Comparison of ENCODE assay signal across 8 mouse cellular contexts in genomic region chr15:99875334-99875869, GRCm38 (mm10). TPM values are rescaled to one million over a fixed set of nuclear protein-coding genes. Genes with fewer than 3 reads are reported as not detected.
DNase-seq lines count a peak whose midpoint lies in the region; ATAC-seq and TF ChIP-seq lines count a peak whose summit lies in the region.

Lima1 (minus strand) TSS chr15:99875456.

- H3K4me3 ChIP-seq in forebrain, embryonic 12.5 days (replicated peaks) = peak within 1 kb of the TSS; percentile 72
- peak within 1 kb of the TSS; percentile 65 for H3K4me3 ChIP-seq in heart, postnatal 0 days (ENCODE audit: low read depth, low read length)
- H3K4me3 ChIP-seq in liver, embryonic 16.5 days (ENCODE audit: low read depth, low read length) = peak within 1 kb of the TSS; percentile 60
- H3K4me3 ChIP-seq in neural tube, embryonic 13.5 days = peak within 1 kb of the TSS; percentile 82
- H3K4me3 ChIP-seq in testis, adult 2 months (ENCODE audit: control insufficient read depth, low read depth, low read length) = peak within 1 kb of the TSS; percentile 87

- H3K27me3 ChIP-seq in forebrain, embryonic 12.5 days = no peaks in the 10 kb centered on the region
- no peaks in the 10 kb centered on the region for H3K27me3 ChIP-seq in heart, postnatal 0 days (ENCODE audit: control insufficient read depth, insufficient read depth, low read length)
- H3K27me3 ChIP-seq in liver, embryonic 16.5 days (ENCODE audit: control insufficient read depth, insufficient read depth, low read depth, low read length) = peaks cover 6% of the 10 kb centered on the region; the same call in 1 of the 2 replicates
- no peaks in the 10 kb centered on the region for H3K27me3 ChIP-seq in neural tube, embryonic 13.5 days
- H3K27me3 ChIP-seq in testis, adult 2 months (ENCODE audit: control insufficient read depth, insufficient read depth, low read length) = no peaks in the 10 kb centered on the region

- H3K9ac ChIP-seq in forebrain, embryonic 12.5 days = peak within 1 kb of the TSS; percentile 71
- peak within 1 kb of the TSS; percentile 44 for H3K9ac ChIP-seq in heart, postnatal 0 days (replicated peaks; ENCODE audit: low read depth, low read length)
- peak within 1 kb of the TSS; percentile 49 for H3K9ac ChIP-seq in liver, embryonic 16.5 days (ENCODE audit: low read depth, low read length)
- H3K9ac ChIP-seq in neural tube, embryonic 13.5 days = peak within 1 kb of the TSS; percentile 80

- under 1% methylated on average over 38 of the region's 38 CpGs for WGBS in forebrain, embryonic 12.5 days
- under 1% methylated on average over 35 of the region's 38 CpGs for WGBS in heart, postnatal 0 days
- WGBS in liver, embryonic 16.5 days (ENCODE audit: insufficient replicate concordance) = 1% methylated on average over 37 of the region's 38 CpGs
- WGBS in neural tube, embryonic 13.5 days = under 1% methylated on average over 31 of the region's 38 CpGs

- ATAC-seq in forebrain, embryonic 12.5 days (ENCODE audit: low FRiP score) = peak; percentile 94
- peak; percentile 97 for ATAC-seq in heart, postnatal 0 days (ENCODE audit: insufficient read depth, low read depth)
- peak; percentile 90 for ATAC-seq in liver, embryonic 16.5 days (ENCODE audit: low read depth)
- ATAC-seq in neural tube, embryonic 13.5 days (ENCODE audit: low read depth) = peak; percentile 95

- no peak for TF ChIP-seq CTCF in heart, postnatal 0 days (IDR thresholded peaks at IDR 0.05; ENCODE audit: low read depth)
- no peak for TF ChIP-seq CTCF in testis, adult 2 months (IDR thresholded peaks at IDR 0.05; ENCODE audit: control insufficient read depth, insufficient read depth, insufficient replicate concordance, low read depth, low read length)

- H3K9me3 ChIP-seq in forebrain, embryonic 12.5 days = no peaks in the 10 kb centered on the region
- no peaks in the 10 kb centered on the region for H3K9me3 ChIP-seq in heart, postnatal 0 days (replicated peaks; ENCODE audit: control insufficient read depth, low read length)
- no peaks in the 10 kb centered on the region for H3K9me3 ChIP-seq in liver, embryonic 16.5 days (replicated peaks; ENCODE audit: control insufficient read depth, low read length)
- no peaks in the 10 kb centered on the region for H3K9me3 ChIP-seq in neural tube, embryonic 13.5 days

- DNase-seq in CD8-positive naive resting alpha-beta T cell, adult 2 months (ENCODE audit: low read depth in 2 of 2, low spot score in 2 of 2) = peak; percentile 61 to 74
- peak; percentile 62 for DNase-seq in c-Kit-positive CD71-positive TER-119-negative erythroid progenitor cells, embryonic 14.5 days (ENCODE audit: low read depth)
- DNase-seq in heart, postnatal 0 days (ENCODE audit: low spot score) = peak; percentile 89
- DNase-seq in kidney, postnatal 4 days = peak; percentile 93 to 96

- no peak for TF ChIP-seq EP300 in heart, postnatal 0 days (IDR thresholded peaks at IDR 0.05; ENCODE audit: low read depth)

- H3K4me1 ChIP-seq in forebrain, embryonic 12.5 days = peaks cover 19% of the 10 kb centered on the region
- peaks cover 13% of the 10 kb centered on the region; the same call in 1 of the 2 replicates for H3K4me1 ChIP-seq in heart, postnatal 0 days (ENCODE audit: control insufficient read depth, insufficient read depth)
- H3K4me1 ChIP-seq in liver, embryonic 16.5 days (ENCODE audit: control insufficient read depth, low read depth, low read length) = no peaks in the 10 kb centered on the region; the same call in 1 of the 2 replicates
- peaks cover 15% of the 10 kb centered on the region for H3K4me1 ChIP-seq in neural tube, embryonic 13.5 days (replicated peaks)
- H3K4me1 ChIP-seq in testis, adult 2 months (ENCODE audit: control insufficient read depth, insufficient read depth, low read length) = peaks cover 9% of the 10 kb centered on the region

- H3K36me3 ChIP-seq in forebrain, embryonic 12.5 days (replicated peaks) = no peaks in the 10 kb centered on the region
- H3K36me3 ChIP-seq in heart, postnatal 0 days (replicated peaks; ENCODE audit: control insufficient read depth, insufficient read depth, low read length) = no peaks in the 10 kb centered on the region
- no peaks in the 10 kb centered on the region for H3K36me3 ChIP-seq in liver, embryonic 16.5 days (ENCODE audit: control insufficient read depth, insufficient read depth)
- no peaks in the 10 kb centered on the region for H3K36me3 ChIP-seq in neural tube, embryonic 13.5 days
- no peaks in the 10 kb centered on the region for H3K36me3 ChIP-seq in testis, adult 2 months (ENCODE audit: control insufficient read depth, insufficient read depth, low read length)

- H3K4me2 ChIP-seq in forebrain, embryonic 12.5 days = peak within 1 kb of the TSS; percentile 96
- peak within 1 kb of the TSS; percentile 94 for H3K4me2 ChIP-seq in heart, postnatal 0 days (ENCODE audit: low read depth, low read length)
- peak within 1 kb of the TSS; percentile 60 for H3K4me2 ChIP-seq in liver, embryonic 16.5 days (ENCODE audit: low read depth, low read length)
- H3K4me2 ChIP-seq in neural tube, embryonic 13.5 days = peak within 1 kb of the TSS; percentile 95

- H3K27ac ChIP-seq in forebrain, embryonic 12.5 days = 0 out of 2 replicates have a peak within 1 kb of the TSS, but pooled peaks have one; percentile 3
- H3K27ac ChIP-seq in heart, postnatal 0 days (ENCODE audit: low read depth) = peak within 1 kb of the TSS; percentile 31
- peak within 1 kb of the TSS; percentile 68 for H3K27ac ChIP-seq in liver, embryonic 16.5 days (ENCODE audit: low read length)
- no peak within 1 kb of the TSS for H3K27ac ChIP-seq in neural tube, embryonic 13.5 days (replicated peaks)
- peak within 1 kb of the TSS; percentile 42 for H3K27ac ChIP-seq in testis, adult 2 months (ENCODE audit: control insufficient read depth, insufficient read depth, low read depth, low read length)

- TF ChIP-seq POLR2A in testis, adult 2 months (IDR thresholded peaks at IDR 0.05; ENCODE audit: control insufficient read depth, low read depth, low read length) = peak; percentile 55; the same call in 1 of the 2 replicates

RNA-seq across cellular contexts. Expression of gene Lima1, which starts in this region (rescaled TPM):
- 41.0 and 47.5 TPM in 2 replicates for polyA plus RNA-seq in forebrain, embryonic 12.5 days (2016; fragmentation: Nextera tagmentation; extraction: Ambion mirVana)
- total RNA-seq in heart, postnatal 0 days (2014; rRNA removed; ENCODE audit: low replicate concordance) = 12.7 and 15.7 TPM in 2 replicates
- 12.5 and 12.6 TPM in 2 replicates for polyA plus RNA-seq in heart, postnatal 0 days (2015; fragmentation: Nextera tagmentation; extraction: Ambion mirVana)
- polyA plus RNA-seq in liver, embryonic 16.5 days (2015; fragmentation: Nextera tagmentation; extraction: Ambion mirVana) = 12.2 and 14.2 TPM in 2 replicates
- polyA plus RNA-seq in neural tube, embryonic 13.5 days (2015; fragmentation: Nextera tagmentation; extraction: Ambion mirVana) = 28.4 and 35.5 TPM in 2 replicates
- 3.8 and 4.1 TPM in 2 replicates for polyA plus RNA-seq in testis, adult 2 months (2012; rRNA removed)
